Mouse (Mus musculus): ENCODE results near the gene Ptprd.

Ptprd gene

GRCm38 (mm10) chr4:76901692-76902091 lies 1310.1 kb downstream of the Ptprd start:
- DNase-seq (ENCODE audit: low read depth) = no peak

- DNase-seq (ENCODE audit: low read depth) = no peak
These were observed 1322.1 kb downstream of the Ptprd start for GRCm38 (mm10) chr4:76889669-76890068.

- no peak for DNase-seq (ENCODE audit: low read depth)
These were observed 1330.2 kb downstream of the Ptprd start for GRCm38 (mm10) chr4:76881610-76882009.

GRCm38 (mm10) chr4:76870971-76871370 lies 1340.8 kb downstream of the Ptprd start:
- DNase-seq (ENCODE audit: low read depth) = no peak

- DNase-seq (ENCODE audit: low read depth) = no peak
These were observed 1346.2 kb downstream of the Ptprd start for GRCm38 (mm10) chr4:76865585-76865984.

- DNase-seq (ENCODE audit: low read depth) = no peak
These were observed 1365.5 kb downstream of the Ptprd start for GRCm38 (mm10) chr4:76846265-76846664.

GRCm38 (mm10) chr4:76839016-76839415 lies 1372.7 kb downstream of the Ptprd start:
- no peak for DNase-seq (ENCODE audit: low read depth)

- DNase-seq (ENCODE audit: low read depth) = no peak
These were observed 1399.6 kb downstream of the Ptprd start for GRCm38 (mm10) chr4:76812138-76812537.

- DNase-seq (ENCODE audit: low read depth) = no peak
These were observed 1409.1 kb downstream of the Ptprd start for GRCm38 (mm10) chr4:76802708-76803107.

GRCm38 (mm10) chr4:76798010-76799007 lies 1413.5 kb downstream of the Ptprd start:
- no peak for DNase-seq (ENCODE audit: low read depth)

- DNase-seq (ENCODE audit: low read depth) = no peak
These were observed 1426.4 kb downstream of the Ptprd start for GRCm38 (mm10) chr4:76785389-76785788.

- DNase-seq (ENCODE audit: low read depth) = no peak
These were observed 1432.1 kb downstream of the Ptprd start for GRCm38 (mm10) chr4:76779558-76780124.

- DNase-seq (ENCODE audit: low read depth) = no peak
These were observed 1444.8 kb downstream of the Ptprd start for GRCm38 (mm10) chr4:76766918-76767317.

- no peak for DNase-seq (ENCODE audit: low read depth)
These were observed 1445.3 kb downstream of the Ptprd start for GRCm38 (mm10) chr4:76766429-76766828.

- DNase-seq (ENCODE audit: low read depth) = no peak
These were observed 1461.1 kb downstream of the Ptprd start for GRCm38 (mm10) chr4:76750709-76751108.

GRCm38 (mm10) chr4:76735831-76736230 lies 1475.9 kb downstream of the Ptprd start:
- DNase-seq (ENCODE audit: low read depth) = no peak

- DNase-seq (ENCODE audit: low read depth) = no peak
These were observed 1536.0 kb downstream of the Ptprd start for GRCm38 (mm10) chr4:76675726-76676125.

- DNase-seq (ENCODE audit: low read depth) = no peak
These were observed 1538.5 kb downstream of the Ptprd start for GRCm38 (mm10) chr4:76673224-76673623.

GRCm38 (mm10) chr4:76672653-76673052 lies 1539.1 kb downstream of the Ptprd start:
- no peak for DNase-seq (ENCODE audit: low read depth)

- no peak for DNase-seq (ENCODE audit: low read depth)
These were observed 1550.0 kb downstream of the Ptprd start for GRCm38 (mm10) chr4:76661725-76662124.

GRCm38 (mm10) chr4:76660146-76660545 lies 1551.6 kb downstream of the Ptprd start:
- DNase-seq (ENCODE audit: low read depth) = no peak

- no peak for DNase-seq (ENCODE audit: low read depth)
These were observed 1555.0 kb downstream of the Ptprd start for GRCm38 (mm10) chr4:76656734-76657133.

GRCm38 (mm10) chr4:76652971-76653370 lies 1558.8 kb downstream of the Ptprd start:
- DNase-seq (ENCODE audit: low read depth) = no peak

All from induced T-regulatory cell, adult 2 months (primary cell).